Mouse (Mus musculus) frontal cortex, postnatal 14 days (tissue): ENCODE data around the gene Alox12.

Experiments used
- DNase-seq, 2 experiments: peaks; one replicate each; pipeline ENCODE4 v3.0.0; 2022; ENCODE audit warnings: low spot score in 2 of 2

Alox12 gene

DNA sequence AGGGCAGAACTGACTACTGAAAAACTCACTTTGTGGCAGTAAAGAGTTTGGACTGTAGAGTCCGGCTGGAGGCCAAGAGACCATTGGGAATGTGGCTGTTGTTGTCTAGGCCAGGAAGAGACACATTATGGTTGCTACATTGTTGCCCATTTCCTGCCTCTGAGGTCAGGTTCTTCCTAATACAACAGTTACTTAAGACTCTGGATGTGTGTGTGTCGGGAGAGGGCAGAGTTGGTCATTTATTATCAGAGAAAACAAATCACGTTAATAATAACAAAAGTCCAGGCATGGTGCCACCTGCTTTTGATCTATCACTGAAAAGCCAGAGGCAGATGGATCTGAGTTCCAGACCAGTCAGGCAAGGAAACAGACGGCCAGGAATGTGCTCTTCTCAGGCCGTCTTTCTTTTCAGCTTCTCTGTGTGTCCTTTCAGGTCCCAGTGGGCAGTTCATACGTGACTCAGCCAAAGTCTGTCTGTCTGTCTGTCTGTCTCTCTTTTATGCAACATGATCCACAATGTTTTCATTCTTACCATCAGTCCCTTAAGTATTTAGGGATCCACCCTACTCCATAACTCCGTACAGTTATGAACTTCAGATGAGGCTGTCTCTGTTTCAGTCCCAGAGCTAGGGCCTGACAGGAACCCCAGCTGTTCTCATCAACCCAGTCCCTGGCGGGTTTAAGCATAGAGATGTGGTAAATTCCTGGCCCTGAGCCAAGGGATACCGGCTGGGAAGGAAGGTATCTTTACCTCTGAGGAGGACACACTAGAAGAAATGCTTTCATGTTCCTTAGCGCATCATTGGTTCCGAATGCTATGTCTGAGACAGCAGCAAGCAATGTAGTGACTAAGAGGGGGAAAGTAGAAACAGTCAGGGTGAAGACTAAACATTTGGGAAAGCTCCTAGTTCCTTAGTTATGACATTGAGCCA lies 61.5 kb downstream of the Alox12 start:
- no peak for DNase-seq

- no peak for DNase-seq
These were observed 63.0 kb downstream of the Alox12 start for GRCm38 (mm10) chr11:70192157-70192556.
